Mouse (Mus musculus) stomach, postnatal 0 days (tissue): Measurements from ENCODE around the gene Olfr697. TPM values are rescaled to one million over a fixed set of nuclear protein-coding genes. Genes with fewer than 3 reads are reported as not detected.

ENCODE experiments used
- ATAC-seq: fragments of 200-750 bp; cut with Nextera tagmentation; 2 replicates; pipeline ENCODE4 v1.8.0; 2017; ENCODE audit not compliant: low FRiP score, low TSS enrichment
- DNase-seq: peaks from one replicate; pipeline ENCODE4 v3.0.0-alpha.2; 2016; ENCODE audit warnings: low spot score
- H3K27ac ChIP-seq: fragments of 300-500 bp; sonication (generic); replicated peaks from 2 replicates; pipeline ENCODE4 v1.5.1; 2014; ENCODE audit warnings: mild to moderate bottlenecking, control low read depth
- H3K27me3 ChIP-seq: fragments of 300-500 bp; sonication (generic); 2 replicates; pipeline ENCODE4 v1.6.1; 2014; ENCODE audit warnings: low read length; ENCODE audit not compliant: control insufficient read depth, insufficient read depth
- H3K36me3 ChIP-seq: fragments of 300-500 bp; sonication (generic); 2 replicates; pipeline ENCODE4 v1.6.1; 2014; ENCODE audit warnings: low read length, mixed read lengths; ENCODE audit not compliant: control insufficient read depth, insufficient read depth
- H3K4me1 ChIP-seq: fragments of 300-500 bp; sonication (generic); replicated peaks from 2 replicates; pipeline ENCODE4 v1.6.1; 2014; ENCODE audit warnings: antibody characterized with exemption; ENCODE audit not compliant: control insufficient read depth, insufficient read depth
- H3K4me2 ChIP-seq: fragments of 300-500 bp; sonication (generic); replicated peaks from 2 replicates; pipeline ENCODE4 v1.6.1; 2014; ENCODE audit warnings: low read depth, mild to moderate bottlenecking, control low read depth, moderate library complexity
- H3K4me3 ChIP-seq: fragments of 300-500 bp; sonication (generic); 2 replicates; pipeline ENCODE4 v1.5.1; 2014; ENCODE audit warnings: low read depth, low read length, control low read depth
- H3K9ac ChIP-seq: fragments of 300-500 bp; sonication (generic); 2 replicates; pipeline ENCODE4 v1.6.1; 2014; ENCODE audit warnings: mild to moderate bottlenecking, low read length, control low read depth, mixed read lengths
- H3K9me3 ChIP-seq: fragments of 300-500 bp; sonication (generic); 2 replicates; pipeline ENCODE4 v1.6.1; 2016; ENCODE audit warnings: low read length; ENCODE audit not compliant: control insufficient read depth
- CTCF ChIP-seq: IDR thresholded peaks from 2 replicates; pipeline ENCODE4 v1.5.1; 2016; ENCODE audit warnings: antibody characterized with exemption, low read depth, mild to moderate bottlenecking, moderate library complexity
- EP300 ChIP-seq: optimal IDR thresholded peaks from 2 replicates; pipeline ENCODE3; 2016; ENCODE audit warnings: antibody characterized with exemption
- WGBS: fragments of 180-500 bp; shearing (Covaris S2); extraction: QIAGEN DNeasy Blood & Tissue Kit; methylation state at CpG from one replicate; pipeline ENCODE4 v1.1.7; 2014; 5-methylcytosine and 5-hydroxymethylcytosine counted together
- polyA plus RNA-seq: library from polyadenylated mRNA; unstranded; fragments of >200 nt; fragmentation: Nextera tagmentation; extraction: Ambion mirVana; gene quantifications from 2 replicates; pipeline ENCODE4 v1.2.1, GENCODE M21; 2015

Gene Olfr697
- polyA plus RNA-seq, 1 experiment from 2014 or later: not detected

GRCm38 (mm10) chr7:106696891-106697290 lies 45.4 kb downstream of the Olfr697 start:
- no peak overlapping the region for H3K27ac ChIP-seq
- H3K4me3 ChIP-seq: no peak overlapping the region
- ATAC-seq (no peak), DNase-seq (no peak)
- H3K4me2 ChIP-seq: no peak overlapping the region
- WGBS: 64% methylated on average over 1 of the region's 1 CpGs
- no peak overlapping the region for H3K9ac ChIP-seq
- TF ChIP-seq CTCF (no peak), EP300 (no peak)
- H3K9me3 ChIP-seq: no peaks in the 10 kb centered on the region
- H3K36me3 ChIP-seq: no peaks in the 10 kb centered on the region
- H3K4me1 ChIP-seq: no peaks in the 10 kb centered on the region
- H3K27me3 ChIP-seq: no peaks in the 10 kb centered on the region

DNA sequence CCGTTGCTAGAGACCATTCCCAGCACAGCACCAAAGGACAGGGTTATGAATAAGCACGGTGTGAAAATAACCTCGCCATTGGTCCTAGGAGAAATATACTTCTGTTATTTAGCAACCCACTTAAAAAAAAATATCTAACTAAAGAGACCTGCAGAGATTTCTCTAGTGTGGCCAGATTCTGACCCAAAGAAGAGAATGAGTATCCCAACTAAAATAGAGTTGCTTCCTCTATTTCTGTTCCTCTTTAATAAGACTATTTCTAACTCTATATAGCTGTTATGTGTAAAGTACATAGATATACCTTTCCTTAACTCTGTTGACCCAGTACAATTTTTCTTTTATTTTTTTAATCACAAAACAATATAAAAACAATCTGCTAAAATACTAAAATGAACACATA lies 49.3 kb downstream of the Olfr697 start:
- no peak overlapping the region for H3K9ac ChIP-seq
- no peak overlapping the region for H3K4me3 ChIP-seq
- H3K27ac ChIP-seq: no peak overlapping the region
- no peak overlapping the region for H3K4me2 ChIP-seq
- H3K36me3 ChIP-seq: no peaks in the 10 kb centered on the region
- DNase-seq (no peak), ATAC-seq (no peak)
- 85% methylated on average over 3 of the region's 3 CpGs for WGBS
- H3K27me3 ChIP-seq: no peaks in the 10 kb centered on the region
- no peaks in the 10 kb centered on the region for H3K4me1 ChIP-seq
- no peaks in the 10 kb centered on the region for H3K9me3 ChIP-seq
- TF ChIP-seq EP300 (no peak), CTCF (no peak)

DNA sequence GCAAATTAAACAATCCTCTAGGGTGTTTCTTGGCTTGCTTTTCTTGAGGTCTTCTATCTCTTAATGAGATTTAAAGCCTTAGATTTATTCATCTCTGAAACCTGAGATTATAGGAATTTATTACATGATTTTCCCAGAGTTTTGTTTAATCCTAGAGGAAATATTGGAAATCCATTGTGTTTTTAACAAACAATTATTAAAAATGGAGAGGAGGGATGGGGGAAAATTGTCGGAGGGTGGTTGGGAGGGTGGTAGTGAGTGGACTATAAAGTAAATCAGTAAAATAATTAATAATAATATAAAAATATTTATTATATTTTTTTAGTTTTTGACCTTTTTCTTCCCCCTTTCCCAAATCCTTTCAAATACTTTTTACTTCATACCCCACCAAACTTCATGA lies 50.5 kb downstream of the Olfr697 start, which contains the start of gene Olfr694:
TSS of gene Olfr694 (minus strand) at position 101 of the 400 bp plus-strand sequence.
- no peaks in the 10 kb centered on the region for H3K27me3 ChIP-seq
- no peak for TF ChIP-seq EP300
- no peak for TF ChIP-seq CTCF

More for the DNA sequence above, 50.5 kb downstream of the Olfr697 start, which contains the start of gene Olfr694:
- no peak within 1 kb of the TSS for H3K27ac ChIP-seq
- no peaks in the 10 kb centered on the region for H3K36me3 ChIP-seq
- H3K9me3 ChIP-seq: no peaks in the 10 kb centered on the region
- H3K4me2 ChIP-seq: no peak within 1 kb of the TSS
- ATAC-seq: no peak
- H3K9ac ChIP-seq: no peak within 1 kb of the TSS
- 73% methylated on average over 1 of the region's 1 CpGs for WGBS
- no peak for DNase-seq
- H3K4me3 ChIP-seq: no peak within 1 kb of the TSS
- no peaks in the 10 kb centered on the region for H3K4me1 ChIP-seq

Other genes starting within 250 kb of the Olfr697 start
- not detected in 2 replicates for gene Olfr693, start 61.9 kb downstream of the Olfr697 start, polyA plus RNA-seq
- gene Olfr694, start 50.6 kb downstream of the Olfr697 start, polyA plus RNA-seq: not detected in 2 replicates
- gene Olfr695, start 26.0 kb downstream of the Olfr697 start, polyA plus RNA-seq: not detected in 2 replicates
- gene Olfr698, start 13.0 kb upstream of the Olfr697 start, polyA plus RNA-seq: not detected in 2 replicates
- gene Olfr699, start 50.8 kb upstream of the Olfr697 start, polyA plus RNA-seq: not detected in 2 replicates
- gene Olfr700, start 66.4 kb upstream of the Olfr697 start, polyA plus RNA-seq: not detected in 2 replicates
- not detected in 2 replicates for gene Olfr701, start 71.7 kb upstream of the Olfr697 start, polyA plus RNA-seq
- gene Olfr702, start 91.5 kb upstream of the Olfr697 start, polyA plus RNA-seq: not detected in 2 replicates
- not detected in 2 replicates for gene Olfr703, start 100.9 kb upstream of the Olfr697 start, polyA plus RNA-seq
- gene Olfr704, start 120.7 kb upstream of the Olfr697 start, polyA plus RNA-seq: not detected in 2 replicates
- gene Olfr705, start 134.4 kb upstream of the Olfr697 start, polyA plus RNA-seq: not detected in 2 replicates
- not detected in 2 replicates for gene Olfr706, start 145.7 kb upstream of the Olfr697 start, polyA plus RNA-seq
- gene Olfr707, start 158.8 kb upstream of the Olfr697 start, polyA plus RNA-seq: not detected in 2 replicates
- gene Olfr1532-ps1, start 165.6 kb upstream of the Olfr697 start, polyA plus RNA-seq: not detected in 2 replicates
- gene Olfr709-ps1, start 189.8 kb upstream of the Olfr697 start, polyA plus RNA-seq: not detected in 2 replicates
- 0.07 TPM in 1 of 2 replicates, not detected in the other for gene Olfr710, start 205.9 kb upstream of the Olfr697 start, polyA plus RNA-seq
- gene Olfr6, start 221.5 kb upstream of the Olfr697 start, polyA plus RNA-seq: not detected in 2 replicates
- not detected in 2 replicates for gene Olfr711, start 233.0 kb upstream of the Olfr697 start, polyA plus RNA-seq